Mouse (Mus musculus): ENCODE data around the gene Stra6l.
A peak's percentile ranks its signal among the peaks of the same experiment; 100 is the strongest.

Gene Stra6l

GRCm38 (mm10) chr4:45844355-45844754 lies 4.1 kb upstream of the Stra6l start:
- DNase-seq (ENCODE audit: low read depth, low spot score): peak; percentile 35

GRCm38 (mm10) chr4:45846263-45846662 lies 2.2 kb upstream of the Stra6l start:
- no peak for DNase-seq (ENCODE audit: low read depth, low spot score)

- no peak for DNase-seq (ENCODE audit: low read depth, low spot score)
Observed at GRCm38 (mm10) chr4:45848825-45849156, 327 bp downstream of the Stra6l start.

GRCm38 (mm10) chr4:45849419-45849818 lies 955 bp downstream of the Stra6l start:
- DNase-seq (ENCODE audit: low read depth, low spot score): no peak

GRCm38 (mm10) chr4:45851640-45852051 lies 3.2 kb downstream of the Stra6l start:
- DNase-seq (ENCODE audit: low read depth, low spot score): no peak

- no peak for DNase-seq (ENCODE audit: low read depth, low spot score)
Observed at GRCm38 (mm10) chr4:45853496-45854246, 5.2 kb downstream of the Stra6l start.

GRCm38 (mm10) chr4:45855803-45856424 lies 7.5 kb downstream of the Stra6l start:
- DNase-seq (ENCODE audit: low read depth, low spot score): peak; percentile 26

GRCm38 (mm10) chr4:45861160-45861559 lies 12.7 kb downstream of the Stra6l start:
- no peak for DNase-seq (ENCODE audit: low read depth, low spot score)

GRCm38 (mm10) chr4:45867416-45867815 lies 19.0 kb downstream of the Stra6l start:
- no peak for DNase-seq (ENCODE audit: low read depth, low spot score)

GRCm38 (mm10) chr4:45869021-45869815 lies 20.8 kb downstream of the Stra6l start:
- DNase-seq (ENCODE audit: low read depth, low spot score): no peak

- no peak for DNase-seq (ENCODE audit: low read depth, low spot score)
Observed at GRCm38 (mm10) chr4:45872147-45872546, 23.7 kb downstream of the Stra6l start.

GRCm38 (mm10) chr4:45878929-45879328 lies 30.5 kb downstream of the Stra6l start:
- peak; percentile 18 for DNase-seq (ENCODE audit: low read depth, low spot score)

- no peak for DNase-seq (ENCODE audit: low read depth, low spot score)
Observed at GRCm38 (mm10) chr4:45882521-45882920, 34.1 kb downstream of the Stra6l start.

- no peak for DNase-seq (ENCODE audit: low read depth, low spot score)
Observed at GRCm38 (mm10) chr4:45883250-45883649, 34.8 kb downstream of the Stra6l start.

GRCm38 (mm10) chr4:45889487-45889886 lies 41.0 kb downstream of the Stra6l start:
- no peak for DNase-seq (ENCODE audit: low read depth, low spot score)

- no peak for DNase-seq (ENCODE audit: low read depth, low spot score)
Observed at GRCm38 (mm10) chr4:45890066-45890761, 41.8 kb downstream of the Stra6l start, which contains the start of gene Ccdc180. Gene Ccdc180 (plus strand): TSS chr4:45890303.

GRCm38 (mm10) chr4:45896425-45897081 lies 48.1 kb downstream of the Stra6l start:
- DNase-seq (ENCODE audit: low read depth, low spot score): no peak

GRCm38 (mm10) chr4:45898413-45898812 lies 49.9 kb downstream of the Stra6l start:
- no peak for DNase-seq (ENCODE audit: low read depth, low spot score)

- DNase-seq (ENCODE audit: low read depth, low spot score): peak; percentile 11
Observed at GRCm38 (mm10) chr4:45909256-45909655, 60.8 kb downstream of the Stra6l start.

- DNase-seq (ENCODE audit: low read depth, low spot score): no peak
Observed at GRCm38 (mm10) chr4:45909924-45910323, 61.5 kb downstream of the Stra6l start.

- DNase-seq (ENCODE audit: low read depth, low spot score): no peak
Observed at GRCm38 (mm10) chr4:45911256-45911655, 62.8 kb downstream of the Stra6l start.

Data from telencephalon, adult 2 months (tissue).